Mouse (Mus musculus) thymus, adult 2 months (tissue): Measurements from ENCODE around the gene Cracr2a. TPM values are rescaled to one million over a fixed set of nuclear protein-coding genes. Genes with fewer than 3 reads are reported as not detected.

Experiments
- DNase-seq: peaks from one replicate; pipeline ENCODE4 v3.0.0; 2021
- H3K27ac ChIP-seq: fragments of 200-500 bp; 2 replicates; pipeline ENCODE4 v1.5.1; 2012; ENCODE audit warnings: low read length, control low read depth; ENCODE audit not compliant: control insufficient read depth, insufficient read depth
- H3K27me3 ChIP-seq: fragments of 200-500 bp; 2 replicates; pipeline ENCODE4 v1.6.1; 2012; ENCODE audit warnings: mild to moderate bottlenecking, low read length, moderate library complexity, mixed read lengths; ENCODE audit not compliant: control insufficient read depth, insufficient read depth
- H3K36me3 ChIP-seq: fragments of 200-500 bp; 2 replicates; pipeline ENCODE4 v1.6.1; 2012; ENCODE audit warnings: mild to moderate bottlenecking, low read length, moderate library complexity; ENCODE audit not compliant: control insufficient read depth, insufficient read depth
- H3K4me1 ChIP-seq: fragments of 200-500 bp; replicated peaks from 2 replicates; pipeline ENCODE4 v1.6.1; 2012; ENCODE audit warnings: low read length; ENCODE audit not compliant: control insufficient read depth, insufficient read depth
- H3K4me3 ChIP-seq: fragments of 200-500 bp; 2 replicates; pipeline ENCODE4 v1.5.1; 2012; ENCODE audit warnings: mild to moderate bottlenecking, low read length, control low read depth, moderate library complexity; ENCODE audit not compliant: control insufficient read depth, insufficient read depth
- CTCF ChIP-seq: fragments of 200-500 bp; IDR thresholded peaks from 2 replicates; pipeline ENCODE4 v1.5.1; 2012; ENCODE audit warnings: mild to moderate bottlenecking, control low read depth, low read length, moderate library complexity, borderline replicate concordance; ENCODE audit not compliant: control insufficient read depth, poor library complexity, insufficient read depth; ENCODE audit errors: extremely low read depth
- POLR2A ChIP-seq: fragments of 200-500 bp; IDR thresholded peaks from 2 replicates; pipeline ENCODE4 v1.6.1; 2012; ENCODE audit warnings: mild to moderate bottlenecking, low read length, control low read depth, moderate library complexity; ENCODE audit not compliant: control insufficient read depth, poor library complexity, insufficient read depth; ENCODE audit errors: extremely low read depth
- WGBS: fragments of 180-500 bp; shearing (Covaris S2); methylation state at CpG from one replicate; pipeline ENCODE4 v1.1.7; 2018; 5-methylcytosine and 5-hydroxymethylcytosine counted together
- polyA plus RNA-seq: library from polyadenylated mRNA; depleted of rRNA; stranded (reverse); fragments of >200 nt; gene quantifications from 2 replicates; pipeline ENCODE4 v1.2.3, GENCODE M21; 2012; rRNA removed

Gene Cracr2a
- polyA plus RNA-seq, 1 experiment: 6.2 TPM

GRCm38 (mm10) chr6:127723126-127723525 is 162.0 kb downstream of the Cracr2a start:
- DNase-seq: no peak
- no peak for TF ChIP-seq CTCF
- no peak for TF ChIP-seq POLR2A
- WGBS: 67% methylated on average over 8 of the region's 8 CpGs
- no peak overlapping the region for H3K4me3 ChIP-seq
- H3K27me3 ChIP-seq: no peaks in the 10 kb centered on the region
- H3K4me1 ChIP-seq: no peaks in the 10 kb centered on the region
- no peaks in the 10 kb centered on the region for H3K36me3 ChIP-seq
- H3K27ac ChIP-seq: no peak overlapping the region

Other genes with a start within 250 kb of the Cracr2a start
- gene Parp11, start 114.5 kb upstream of the Cracr2a start, polyA plus RNA-seq: 43.6 and 50.7 TPM in 2 replicates
- gene Prmt8, start 208.1 kb downstream of the Cracr2a start, polyA plus RNA-seq: not detected in 2 replicates